Mouse (Mus musculus): Measurements from ENCODE around the gene Fam178b. TPM values are rescaled to one million over a fixed set of nuclear protein-coding genes. Genes with fewer than 3 reads are reported as not detected.
"Not testable (repeated sequence)": the region's sequence is repeated elsewhere in the genome, so short reads cannot be mapped to it uniquely, and the experiment has no call there.

Gene Fam178b
- polyA plus RNA-seq, 1 experiment from 2014 or later: 0.15 TPM

DNA sequence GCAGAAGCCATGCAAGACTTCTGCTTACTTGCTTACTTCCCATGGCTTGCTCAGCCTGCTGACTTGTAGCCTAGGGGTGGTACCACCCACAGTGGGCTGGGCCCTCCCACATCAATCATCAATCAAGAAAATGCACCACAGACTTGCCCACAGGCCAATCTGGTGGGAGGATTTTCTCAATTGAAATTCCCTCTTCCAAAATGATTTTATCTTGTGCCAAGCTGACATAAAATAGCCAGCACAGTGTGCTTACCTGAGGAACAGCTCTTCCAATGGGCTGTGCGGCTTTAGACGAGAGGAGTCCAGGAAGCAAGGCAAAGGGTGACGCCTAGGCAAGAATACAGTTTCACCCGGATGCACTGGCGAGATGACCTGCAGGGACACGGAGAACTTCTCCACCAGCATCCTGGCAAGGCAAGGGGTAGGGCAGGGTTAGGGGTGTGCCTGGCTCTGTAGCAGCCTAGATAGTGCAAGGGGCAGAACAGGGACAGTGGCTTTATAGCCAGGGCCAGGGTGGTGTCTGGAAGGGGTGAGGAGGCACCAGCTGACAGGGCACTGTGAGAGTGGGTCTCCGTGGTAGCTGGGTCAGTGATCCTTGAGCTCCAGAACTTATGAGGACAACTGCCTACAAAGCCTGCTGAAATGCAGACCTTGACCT lies 38.9 kb downstream of the Fam178b start:
- peak; percentile 76 for ATAC-seq (ENCODE audit: low read depth)
- WGBS (ENCODE audit: insufficient replicate concordance): 64% methylated on average over 7 of the region's 7 CpGs
- H3K27me3 ChIP-seq: peaks cover 6% of the 10 kb centered on the region; the same call in 1 of the 2 replicates
- no peaks in the 10 kb centered on the region for H3K36me3 ChIP-seq
- no peaks in the 10 kb centered on the region for H3K9me3 ChIP-seq (replicated peaks)
- no peak for DNase-seq
- no peak overlapping the region for H3K27ac ChIP-seq
- no peak overlapping the region for H3K4me3 ChIP-seq (replicated peaks)
- no peak overlapping the region for H3K4me2 ChIP-seq
- peaks cover 24% of the 10 kb centered on the region for H3K4me1 ChIP-seq (replicated peaks)
- H3K9ac ChIP-seq: no peak overlapping the region

GRCm38 (mm10) chr1:36635826-36636485 lies 47.0 kb downstream of the Fam178b start:
- DNase-seq: no peak
- H3K27me3 ChIP-seq: no peaks in the 10 kb centered on the region
- H3K9me3 ChIP-seq (replicated peaks): no peaks in the 10 kb centered on the region
- H3K4me3 ChIP-seq (replicated peaks): no peak overlapping the region
- no peak overlapping the region for H3K4me2 ChIP-seq
- peaks cover 20% of the 10 kb centered on the region for H3K4me1 ChIP-seq (replicated peaks)
- no peaks in the 10 kb centered on the region for H3K36me3 ChIP-seq
- no peak overlapping the region for H3K9ac ChIP-seq
- WGBS (ENCODE audit: insufficient replicate concordance): 75% methylated on average over 2 of the region's 2 CpGs
- ATAC-seq (ENCODE audit: low read depth): no peak
- H3K27ac ChIP-seq: no peak overlapping the region

- no peaks in the 10 kb centered on the region for H3K9me3 ChIP-seq (replicated peaks)
- H3K36me3 ChIP-seq: no peaks in the 10 kb centered on the region
- H3K27me3 ChIP-seq: no peaks in the 10 kb centered on the region
- H3K9ac ChIP-seq: no peak overlapping the region
- H3K27ac ChIP-seq: no peak overlapping the region
- peaks cover 19% of the 10 kb centered on the region; the same call in 1 of the 2 replicates for H3K4me1 ChIP-seq (replicated peaks)
- no peak overlapping the region for H3K4me2 ChIP-seq
- ATAC-seq (ENCODE audit: low read depth): peak; percentile 62
- peak; percentile 8 for DNase-seq
- WGBS (ENCODE audit: insufficient replicate concordance): 25% methylated on average over 5 of the region's 5 CpGs
- H3K4me3 ChIP-seq (replicated peaks): no peak overlapping the region
These were observed 48.0 kb downstream of the Fam178b start for GRCm38 (mm10) chr1:36634940-36635339.

- ATAC-seq (ENCODE audit: low read depth) (no peak), DNase-seq (no peak)
- H3K9me3 ChIP-seq (replicated peaks): no peaks in the 10 kb centered on the region
- H3K27me3 ChIP-seq: no peaks in the 10 kb centered on the region
- H3K4me1 ChIP-seq (replicated peaks): peaks cover 19% of the 10 kb centered on the region; the same call in 1 of the 2 replicates
- no peak overlapping the region for H3K4me3 ChIP-seq (replicated peaks)
- 70% methylated on average over 5 of the region's 5 CpGs for WGBS (ENCODE audit: insufficient replicate concordance)
- H3K4me2 ChIP-seq: no peak overlapping the region
- H3K9ac ChIP-seq: no peak overlapping the region
- H3K27ac ChIP-seq: no peak overlapping the region
- no peaks in the 10 kb centered on the region for H3K36me3 ChIP-seq
These were observed 49.1 kb downstream of the Fam178b start for GRCm38 (mm10) chr1:36633920-36634319.

DNA sequence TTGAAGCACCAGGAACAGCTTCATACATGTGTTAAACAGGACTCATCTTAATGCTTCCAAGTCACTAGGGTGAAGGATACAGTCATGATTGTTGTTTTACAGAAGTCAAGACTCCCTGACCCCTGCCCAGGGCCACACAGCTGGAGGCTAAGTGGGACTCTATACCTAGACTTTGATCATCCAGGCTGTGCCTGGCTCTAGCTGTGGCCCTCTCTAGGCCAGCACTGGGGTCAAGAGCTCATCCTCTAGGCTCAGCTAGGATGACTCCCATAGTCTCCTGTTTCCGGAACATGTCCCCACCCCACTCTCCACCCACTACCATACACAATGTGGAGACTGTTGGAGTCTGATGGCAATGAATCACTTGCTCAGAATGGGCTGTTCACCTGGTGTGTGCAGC lies 50.1 kb downstream of the Fam178b start:
- Histone ChIP-seq H3K4me2 (no peak overlapping the region), H3K4me1 (replicated peaks) (peaks cover 19% of the 10 kb centered on the region; the same call in 1 of the 2 replicates), H3K27ac (no peak overlapping the region), H3K27me3 (no peaks in the 10 kb centered on the region), H3K9me3 (replicated peaks) (no peaks in the 10 kb centered on the region), H3K4me3 (replicated peaks) (no peak overlapping the region), H3K36me3 (no peaks in the 10 kb centered on the region), H3K9ac (no peak overlapping the region)
- ATAC-seq (ENCODE audit: low read depth) (no peak), DNase-seq (no peak)
- 81% methylated on average over 1 of the region's 1 CpGs for WGBS (ENCODE audit: insufficient replicate concordance)

DNA sequence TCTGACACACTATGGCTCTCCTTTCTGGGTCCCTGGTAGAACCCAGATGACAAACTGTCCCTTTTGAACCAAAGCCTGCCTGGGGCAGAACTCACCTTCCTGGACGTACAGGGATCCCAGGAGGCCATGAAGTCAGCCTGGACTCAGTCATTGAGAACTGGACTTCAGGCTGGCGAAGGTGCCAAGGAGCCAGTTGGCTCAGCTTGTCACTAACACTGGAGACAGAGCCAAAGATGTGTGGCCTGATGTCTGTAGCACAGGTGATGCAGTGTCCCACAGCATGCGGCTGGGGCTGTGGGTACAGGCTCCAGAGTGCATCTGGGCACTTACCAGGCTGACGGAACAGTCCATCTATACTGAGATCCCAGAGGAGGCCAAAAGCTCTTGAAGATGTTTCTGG lies 50.9 kb downstream of the Fam178b start:
- 78% methylated on average over 4 of the region's 4 CpGs for WGBS (ENCODE audit: insufficient replicate concordance)
- DNase-seq (no peak), ATAC-seq (ENCODE audit: low read depth) (no peak)
- H3K36me3 ChIP-seq: no peaks in the 10 kb centered on the region
- H3K4me3 ChIP-seq (replicated peaks): no peak overlapping the region
- no peak overlapping the region for H3K9ac ChIP-seq
- H3K4me2 ChIP-seq: no peak overlapping the region
- no peaks in the 10 kb centered on the region for H3K9me3 ChIP-seq (replicated peaks)
- no peak overlapping the region for H3K27ac ChIP-seq
- no peaks in the 10 kb centered on the region for H3K27me3 ChIP-seq
- H3K4me1 ChIP-seq (replicated peaks): peaks cover 15% of the 10 kb centered on the region; the same call in 1 of the 2 replicates

GRCm38 (mm10) chr1:36631391-36631790 lies 51.6 kb downstream of the Fam178b start:
- Histone ChIP-seq H3K4me3 (replicated peaks) (no peak overlapping the region), H3K4me2 (no peak overlapping the region), H3K36me3 (no peaks in the 10 kb centered on the region), H3K9ac (no peak overlapping the region), H3K27ac (no peak overlapping the region), H3K9me3 (replicated peaks) (no peaks in the 10 kb centered on the region), H3K27me3 (no peaks in the 10 kb centered on the region), H3K4me1 (replicated peaks) (peaks cover 8% of the 10 kb centered on the region; the same call in 1 of the 2 replicates)
- ATAC-seq (ENCODE audit: low read depth) (no peak), DNase-seq (no peak)
- WGBS (ENCODE audit: insufficient replicate concordance): 70% methylated on average over 4 of the region's 4 CpGs

DNA sequence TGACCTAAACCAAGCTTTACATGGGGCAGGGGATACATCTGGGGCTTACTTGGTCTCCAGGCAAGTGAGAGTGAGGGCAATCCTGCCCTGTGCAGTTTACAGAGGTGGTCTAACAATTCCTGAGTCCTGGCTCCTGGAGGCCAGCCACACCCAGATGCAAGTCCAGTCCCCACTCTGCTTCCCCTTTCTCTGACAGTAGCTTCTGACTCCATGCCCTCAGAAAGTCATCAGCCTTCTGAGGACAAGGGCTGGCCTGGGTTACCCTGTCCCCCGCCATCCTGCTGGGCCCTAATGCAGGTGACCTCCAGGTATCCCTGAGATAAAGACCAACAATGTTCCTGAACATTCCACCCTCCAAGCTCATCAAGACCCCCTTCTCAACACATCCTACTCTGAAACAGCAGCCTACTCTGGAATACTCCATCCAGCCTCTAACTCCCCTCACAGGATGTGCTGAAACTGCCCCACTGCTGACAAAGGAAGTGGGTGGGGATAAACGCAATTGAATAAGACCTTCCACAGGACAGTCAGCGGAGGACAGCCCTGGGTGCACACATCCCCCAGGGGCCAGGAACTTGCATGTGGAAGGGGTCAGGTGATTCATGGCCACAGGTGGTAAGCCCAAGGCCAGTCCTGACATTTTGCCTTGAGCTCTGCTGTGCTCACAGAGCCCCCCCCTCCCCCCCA lies 52.8 kb downstream of the Fam178b start:
- Histone ChIP-seq H3K4me1 (replicated peaks) (0 out of 2 replicates have a peak, but pooled peaks cover 6% of the 10 kb centered on the region), H3K9me3 (replicated peaks) (no peaks in the 10 kb centered on the region), H3K27me3 (no peaks in the 10 kb centered on the region), H3K27ac (no peak overlapping the region), H3K4me3 (replicated peaks) (no peak overlapping the region), H3K36me3 (no peaks in the 10 kb centered on the region), H3K4me2 (no peak overlapping the region), H3K9ac (no peak overlapping the region)
- WGBS (ENCODE audit: insufficient replicate concordance): 49% methylated on average over 3 of the region's 3 CpGs
- no peak for ATAC-seq (ENCODE audit: low read depth)
- no peak for DNase-seq

DNA sequence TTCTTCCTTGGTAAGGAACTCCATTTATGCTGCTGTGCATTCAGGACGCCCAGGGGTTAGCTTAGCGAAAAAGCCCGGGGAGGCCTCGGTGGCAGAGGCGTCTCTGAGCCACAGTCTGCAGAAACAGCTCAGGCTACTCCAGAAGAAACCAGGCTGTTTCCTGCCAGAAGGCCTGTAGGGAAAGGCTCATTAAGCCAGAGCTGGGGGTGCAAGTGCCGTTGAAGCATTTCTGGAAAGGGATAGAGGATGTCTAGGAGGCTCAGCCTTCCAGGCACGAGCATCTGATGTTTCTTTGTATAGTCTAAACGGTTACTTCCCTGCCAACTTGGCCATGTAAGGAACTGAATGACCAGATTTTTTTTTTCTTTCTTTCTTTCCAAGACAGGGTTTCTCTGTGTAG lies 54.4 kb downstream of the Fam178b start:
- Histone ChIP-seq H3K4me2 (no peak overlapping the region), H3K36me3 (no peaks in the 10 kb centered on the region), H3K9me3 (replicated peaks) (no peaks in the 10 kb centered on the region), H3K27ac (no peak overlapping the region), H3K4me3 (replicated peaks) (no peak overlapping the region), H3K27me3 (no peaks in the 10 kb centered on the region), H3K4me1 (replicated peaks) (0 out of 2 replicates have a peak, but pooled peaks cover 6% of the 10 kb centered on the region), H3K9ac (no peak overlapping the region)
- ATAC-seq (ENCODE audit: low read depth) (no peak), DNase-seq (no peak)
- 49% methylated on average over 8 of the region's 8 CpGs for WGBS (ENCODE audit: insufficient replicate concordance)

GRCm38 (mm10) chr1:36625442-36625841 lies 57.5 kb downstream of the Fam178b start:
- H3K9me3 ChIP-seq (replicated peaks): no peaks in the 10 kb centered on the region
- H3K36me3 ChIP-seq: no peaks in the 10 kb centered on the region
- H3K4me1 ChIP-seq (replicated peaks): 0 out of 2 replicates have a peak, but pooled peaks cover 4% of the 10 kb centered on the region
- no peak overlapping the region for H3K4me2 ChIP-seq
- DNase-seq: no peak
- ATAC-seq (ENCODE audit: low read depth): no peak
- no peak overlapping the region for H3K27ac ChIP-seq
- no peak overlapping the region for H3K4me3 ChIP-seq (replicated peaks)
- no peaks in the 10 kb centered on the region; the same call in 1 of the 2 replicates for H3K27me3 ChIP-seq
- no peak overlapping the region for H3K9ac ChIP-seq
- WGBS (ENCODE audit: insufficient replicate concordance): 61% methylated on average over 5 of the region's 5 CpGs

GRCm38 (mm10) chr1:36615958-36616357 lies 67.0 kb downstream of the Fam178b start:
- 61% methylated on average over 5 of the region's 5 CpGs for WGBS (ENCODE audit: insufficient replicate concordance)
- H3K27ac ChIP-seq; H3K9ac ChIP-seq; H3K9me3 ChIP-seq (replicated peaks); H3K4me1 ChIP-seq (replicated peaks); H3K4me3 ChIP-seq (replicated peaks); H3K4me2 ChIP-seq; ATAC-seq (ENCODE audit: low read depth); H3K36me3 ChIP-seq; DNase-seq; H3K27me3 ChIP-seq: not testable (repeated sequence)
